Mouse (Mus musculus) liver, adult (tissue): ENCODE results near the gene Rtn4rl1.

Experiments used
- GATA4 ChIP-seq: IDR thresholded peaks from 2 replicates; pipeline ENCODE4 v1.6.1; 2014; ENCODE audit warnings: mild to moderate bottlenecking, low read length; ENCODE audit not compliant: insufficient replicate concordance

The Rtn4rl1 gene

DNA sequence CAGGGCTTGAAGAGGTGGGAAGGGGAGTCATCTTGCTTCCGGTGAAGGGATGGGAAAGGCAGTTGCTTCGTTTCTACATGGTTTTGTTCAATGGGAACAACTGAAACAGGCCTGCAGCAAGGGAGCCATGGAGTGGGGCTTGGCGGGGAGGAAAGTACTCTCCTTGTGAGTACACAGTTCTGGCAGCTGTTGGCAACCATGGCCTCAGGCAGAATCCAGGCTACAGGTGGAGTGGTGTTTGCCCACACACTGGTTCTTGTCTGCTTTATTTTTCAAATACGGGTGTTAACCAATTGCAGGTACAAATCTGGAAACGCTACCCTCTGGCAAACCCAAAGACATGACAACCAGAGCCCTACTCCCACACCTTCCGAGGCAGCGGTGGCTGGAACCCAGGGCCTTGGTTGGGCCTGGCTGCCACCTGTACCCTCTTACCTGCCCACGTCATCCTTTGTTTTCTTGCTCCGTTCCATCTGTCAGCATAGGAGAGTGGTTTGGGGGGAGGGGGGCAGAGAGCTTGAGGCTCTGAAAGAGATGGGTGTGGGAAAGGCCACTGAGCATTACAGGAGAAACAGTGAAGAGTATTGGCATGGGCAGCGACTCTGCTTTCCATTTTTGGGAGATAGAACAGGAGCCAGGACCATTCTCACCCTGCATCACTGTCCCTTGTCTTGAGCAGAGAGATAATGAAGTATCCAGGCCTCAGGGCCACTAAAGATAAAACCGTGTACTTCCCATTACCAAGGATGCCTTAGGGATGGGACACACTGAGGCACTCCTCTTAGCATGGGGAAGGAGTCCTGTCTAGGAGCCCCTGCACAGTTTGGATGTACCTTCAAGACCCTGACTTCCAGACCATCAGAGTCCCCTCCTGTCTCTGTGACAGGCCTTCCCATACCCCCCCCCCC, 51.0 kb downstream of the Rtn4rl1 start:
- TF ChIP-seq GATA4 = no peak

- no peak for TF ChIP-seq GATA4
Measured at GRCm38 (mm10) chr11:75245372-75246330, 52.1 kb downstream of the Rtn4rl1 start.

- no peak for TF ChIP-seq GATA4
Measured at GRCm38 (mm10) chr11:75246589-75246988, 53.0 kb downstream of the Rtn4rl1 start.

DNA sequence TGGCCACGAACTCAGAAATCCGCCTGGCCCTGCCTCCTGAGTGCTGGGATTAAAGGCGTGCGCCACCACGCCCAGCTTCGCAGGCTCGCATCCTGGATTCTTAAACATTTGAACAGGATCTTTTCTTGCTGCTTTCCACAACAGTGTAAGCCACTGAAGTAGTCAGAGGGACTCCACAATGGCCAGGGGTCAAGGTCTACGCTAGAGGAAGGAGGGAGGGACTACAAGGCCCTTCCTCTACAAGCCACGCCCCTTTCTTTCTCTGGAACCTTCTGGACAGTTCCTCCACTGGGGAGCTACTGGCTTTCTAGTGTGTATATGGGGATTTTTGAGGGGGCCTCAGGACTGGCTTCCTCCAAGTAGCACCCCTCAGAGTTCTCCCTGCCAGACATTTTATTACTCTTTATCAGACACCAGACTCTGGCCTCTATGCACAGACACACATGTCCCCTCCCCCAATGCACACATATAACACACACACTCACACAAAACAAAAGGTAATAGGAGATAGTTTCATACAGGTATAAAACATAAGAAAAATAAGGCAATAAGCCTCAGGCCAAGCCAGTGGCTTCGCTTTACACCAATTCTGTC, 53.7 kb downstream of the Rtn4rl1 start:
- no peak for TF ChIP-seq GATA4

GRCm38 (mm10) chr11:75249588-75249987, 56.0 kb downstream of the Rtn4rl1 start:
- TF ChIP-seq GATA4 = no peak

- TF ChIP-seq GATA4 = no peak
Measured at GRCm38 (mm10) chr11:75251006-75251512, 57.5 kb downstream of the Rtn4rl1 start.

DNA sequence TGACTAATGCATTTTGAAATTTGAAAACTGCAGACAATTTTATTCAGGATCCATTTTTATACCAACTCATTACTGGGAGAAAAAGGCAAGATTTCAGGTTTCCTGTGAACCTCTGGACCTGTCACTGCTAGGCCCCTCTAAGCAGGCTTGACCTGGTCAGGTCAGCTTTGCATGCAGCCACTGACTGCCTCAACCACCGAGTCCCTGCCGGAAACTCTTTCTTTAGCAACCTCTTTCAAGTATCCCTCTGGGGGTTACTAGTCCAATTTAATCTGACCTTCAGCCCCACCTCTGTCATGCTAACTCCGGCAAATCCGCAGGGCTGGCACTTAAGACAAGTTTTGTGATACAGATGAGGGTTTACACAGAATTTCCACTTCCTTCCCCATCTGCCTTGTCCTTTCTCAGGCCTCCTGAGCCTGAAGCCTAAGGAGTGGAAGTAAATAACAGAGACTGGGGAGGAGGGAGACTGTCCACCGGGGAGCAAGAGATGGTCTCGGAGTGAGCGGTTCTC, 58.0 kb downstream of the Rtn4rl1 start:
- TF ChIP-seq GATA4 = no peak

GRCm38 (mm10) chr11:75254252-75254912, 60.8 kb downstream of the Rtn4rl1 start:
- TF ChIP-seq GATA4 = no peak

DNA sequence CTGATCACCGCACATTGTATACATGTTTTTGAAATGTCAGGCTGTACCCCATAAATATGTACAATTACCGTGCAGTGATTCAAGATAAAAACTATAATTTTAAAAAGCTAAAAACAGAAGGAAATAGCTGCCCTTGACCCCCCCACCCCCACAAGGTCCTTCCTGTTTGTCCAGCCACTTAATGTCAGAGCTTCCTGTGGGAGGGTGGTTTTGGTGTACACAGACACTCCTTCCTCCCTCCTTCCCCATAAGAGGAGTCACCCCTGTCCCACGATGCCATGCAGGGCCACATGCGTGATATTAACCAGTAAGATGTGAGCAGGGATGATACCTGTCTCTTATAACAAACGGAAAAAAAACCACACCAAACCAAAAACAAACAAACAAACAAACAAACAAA, 61.7 kb downstream of the Rtn4rl1 start:
- TF ChIP-seq GATA4 = no peak

- TF ChIP-seq GATA4 = no peak
Measured at GRCm38 (mm10) chr11:75257056-75257648, 63.6 kb downstream of the Rtn4rl1 start.

GRCm38 (mm10) chr11:75259416-75259815, 65.8 kb downstream of the Rtn4rl1 start:
- no peak for TF ChIP-seq GATA4

DNA sequence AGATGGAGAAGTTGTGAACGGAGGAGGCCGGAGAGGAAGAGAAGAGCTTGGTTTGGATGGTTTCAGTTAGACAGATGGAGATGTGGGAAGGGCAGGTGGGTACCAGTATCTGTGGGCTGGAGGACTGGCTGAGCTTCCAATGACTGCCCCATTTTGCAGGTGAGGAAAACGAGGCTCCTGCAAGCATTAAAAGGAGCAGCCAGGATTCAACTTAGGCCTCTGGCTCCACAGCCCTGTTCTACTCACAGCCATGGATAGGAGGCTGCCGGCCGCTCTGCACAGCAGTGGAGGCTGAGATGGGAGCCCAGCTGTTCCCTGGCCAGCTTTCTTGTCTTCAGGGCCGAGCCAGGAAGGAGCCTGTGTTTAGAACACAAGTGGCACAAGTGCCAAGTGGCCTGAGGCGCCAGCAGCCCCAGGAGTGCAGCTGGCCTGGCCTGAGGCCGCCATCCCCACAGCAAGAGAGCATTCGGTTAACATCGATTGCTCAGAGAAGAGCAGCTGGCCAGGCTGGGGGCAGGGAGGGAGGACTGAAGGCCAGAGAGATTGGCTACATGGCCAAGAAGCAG, 66.5 kb downstream of the Rtn4rl1 start:
- TF ChIP-seq GATA4 = no peak

- no peak for TF ChIP-seq GATA4
Measured at GRCm38 (mm10) chr11:75261016-75261415, 67.4 kb downstream of the Rtn4rl1 start.

- no peak for TF ChIP-seq GATA4
Measured at GRCm38 (mm10) chr11:75261730-75262129, 68.1 kb downstream of the Rtn4rl1 start.

- TF ChIP-seq GATA4 = no peak
Measured at GRCm38 (mm10) chr11:75262181-75262580, 68.6 kb downstream of the Rtn4rl1 start.
